In the genomic region with DNA sequence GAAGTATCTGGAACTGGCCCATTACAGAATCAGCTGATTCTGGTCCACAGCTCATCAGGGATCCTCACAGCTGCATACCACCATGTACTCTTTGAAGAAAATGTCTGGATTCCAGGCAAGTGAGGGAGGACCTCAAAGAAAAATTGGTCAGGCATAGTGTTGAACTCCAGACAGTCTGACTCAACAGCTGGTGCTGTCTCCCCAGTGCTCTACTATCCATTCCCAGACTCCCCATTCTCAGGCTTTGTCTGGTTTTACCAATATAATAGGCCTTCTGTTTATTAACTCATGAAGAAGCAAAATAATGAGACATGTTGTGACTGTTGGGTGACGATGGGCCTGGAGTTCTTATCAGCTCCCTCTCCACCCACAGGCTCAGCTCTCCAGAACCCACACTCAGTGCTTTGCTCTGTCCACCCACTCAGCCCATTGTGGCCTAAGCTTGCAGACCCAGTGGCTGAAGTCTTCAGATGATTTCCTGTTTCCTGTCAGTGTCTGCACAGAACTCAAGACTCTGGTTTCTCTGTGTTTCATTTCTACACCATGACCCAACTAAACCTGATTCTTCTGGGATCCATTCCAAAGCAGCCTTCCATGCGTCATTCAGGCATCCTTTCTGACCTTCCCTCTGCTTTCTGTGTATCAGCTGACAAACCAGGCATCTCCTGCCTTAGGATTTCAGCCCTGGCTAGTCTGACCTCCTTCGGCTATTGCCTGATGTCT, we compare ENCODE assay signal across 11 mouse cellular contexts.
DNase-seq lines count a peak whose midpoint lies in the region; ATAC-seq and TF ChIP-seq lines count a peak whose summit lies in the region.
"Had no signal": no experiment of that assay in that cellular context is flagged by ENCODE, and none has a peak within 500 bp of the region (broad histone marks: within the 10 kb centered on the region; RNA-seq: fewer than 3 reads in every experiment).

No protein-coding gene starts in this region.

- no peak for ATAC-seq in limb, embryonic 14.5 days (ENCODE audit: low FRiP score, low read depth)
- no peak for ATAC-seq in midbrain, embryonic 11.5 days (ENCODE audit: low FRiP score)
- ATAC-seq: activated CD4-positive, CD25-positive, alpha-beta regulatory T cell, adult 4 months had no signal

- no peak for TF ChIP-seq POLR2A in limb, embryonic 14.5 days (IDR thresholded peaks at IDR 0.05; ENCODE audit: borderline replicate concordance, extremely low read depth, insufficient read depth, insufficient read length)
- no peak for TF ChIP-seq POLR2A in heart, adult 2 months (IDR thresholded peaks at IDR 0.05; ENCODE audit: insufficient read depth, low read depth, low read length)

- H3K4me1 ChIP-seq in limb, embryonic 14.5 days (ENCODE audit: control insufficient read depth, insufficient read depth, low read length) = no peaks in the 10 kb centered on the region
- no peaks in the 10 kb centered on the region for H3K4me1 ChIP-seq in limb, embryonic 10.5 days
- peaks cover 3% of the 10 kb centered on the region for H3K4me1 ChIP-seq in heart, adult 2 months (ENCODE audit: control insufficient read depth, insufficient read depth, low read length)
- no peaks in the 10 kb centered on the region for H3K4me1 ChIP-seq in midbrain, embryonic 11.5 days (ENCODE audit: control insufficient read depth, insufficient read depth, low read length)
- H3K4me1 ChIP-seq: embryonic facial prominence, embryonic 12.5 days; neural tube, embryonic 15.5 days had no signal

- no peak for TF ChIP-seq CTCF in heart, adult 2 months (IDR thresholded peaks at IDR 0.05)

- WGBS in limb, embryonic 14.5 days = 56% methylated on average over 3 of the region's 3 CpGs
- WGBS in limb, embryonic 10.5 days = 83% methylated on average over 3 of the region's 3 CpGs
- WGBS in heart, adult 2 months = 7% methylated on average over 3 of the region's 3 CpGs
- WGBS in midbrain, embryonic 11.5 days = 77% methylated on average over 3 of the region's 3 CpGs

- no peak overlapping the region for H3K9ac ChIP-seq in limb, embryonic 14.5 days (ENCODE audit: low read depth, low read length, severe bottlenecking)
- no peak overlapping the region for H3K9ac ChIP-seq in heart, adult 2 months (ENCODE audit: low read depth, low read length)
- H3K9ac ChIP-seq in midbrain, embryonic 11.5 days (ENCODE audit: low read length) = no peak overlapping the region
- H3K9ac ChIP-seq: embryonic facial prominence, embryonic 12.5 days; neural tube, embryonic 15.5 days had no signal

- H3K27me3 ChIP-seq in limb, embryonic 14.5 days (ENCODE audit: control insufficient read depth, insufficient read depth, low read length) = no peaks in the 10 kb centered on the region
- H3K27me3 ChIP-seq in limb, embryonic 10.5 days (ENCODE audit: low read depth, poor library complexity, severe bottlenecking) = no peaks in the 10 kb centered on the region
- H3K27me3 ChIP-seq in heart, adult 2 months (ENCODE audit: control insufficient read depth, insufficient read depth, low read length) = no peaks in the 10 kb centered on the region
- H3K27me3 ChIP-seq in midbrain, embryonic 11.5 days (ENCODE audit: control insufficient read depth, insufficient read depth, low read length) = no peaks in the 10 kb centered on the region
- H3K27me3 ChIP-seq: embryonic facial prominence, embryonic 12.5 days; neural tube, embryonic 15.5 days had no signal

- H3K9me3 ChIP-seq in limb, embryonic 14.5 days (ENCODE audit: control insufficient read depth, low read length) = no peaks in the 10 kb centered on the region
- H3K9me3 ChIP-seq in limb, embryonic 10.5 days (replicated peaks) = no peaks in the 10 kb centered on the region
- H3K9me3 ChIP-seq in midbrain, embryonic 11.5 days (ENCODE audit: control insufficient read depth, low read length) = no peaks in the 10 kb centered on the region
- H3K9me3 ChIP-seq: embryonic facial prominence, embryonic 12.5 days; neural tube, embryonic 15.5 days had no signal

- TF ChIP-seq EP300 in heart, adult 2 months (IDR thresholded peaks at IDR 0.05; ENCODE audit: insufficient read depth, low read depth, low read length) = no peak

- H3K4me2 ChIP-seq in limb, embryonic 14.5 days (replicated peaks; ENCODE audit: low read depth, low read length, severe bottlenecking) = no peak overlapping the region
- no peak overlapping the region for H3K4me2 ChIP-seq in midbrain, embryonic 11.5 days
- H3K4me2 ChIP-seq: embryonic facial prominence, embryonic 12.5 days; neural tube, embryonic 15.5 days had no signal

- no peaks in the 10 kb centered on the region for H3K36me3 ChIP-seq in limb, embryonic 14.5 days (ENCODE audit: control insufficient read depth, insufficient read depth, low read length)
- no peaks in the 10 kb centered on the region for H3K36me3 ChIP-seq in limb, embryonic 10.5 days
- H3K36me3 ChIP-seq in heart, adult 2 months (ENCODE audit: control insufficient read depth, insufficient read depth, low read length) = no peaks in the 10 kb centered on the region
- no peaks in the 10 kb centered on the region for H3K36me3 ChIP-seq in midbrain, embryonic 11.5 days (ENCODE audit: control insufficient read depth, insufficient read depth, low read length)
- H3K36me3 ChIP-seq: embryonic facial prominence, embryonic 12.5 days; neural tube, embryonic 15.5 days had no signal

- intact Hi-C loops in heart, adult 2 months (cut with DNase I) = no loop called here

- H3K79me2 ChIP-seq in heart, adult 2 months (replicated peaks; ENCODE audit: control insufficient read depth, insufficient read depth, low read length) = no peaks in the 10 kb centered on the region

- H3K27ac ChIP-seq in limb, embryonic 14.5 days (replicated peaks; ENCODE audit: low read depth, low read length) = no peak overlapping the region
- no peak overlapping the region for H3K27ac ChIP-seq in limb, embryonic 10.5 days
- H3K27ac ChIP-seq in heart, adult 2 months = peak overlapping the region; percentile 38
- no peak overlapping the region for H3K27ac ChIP-seq in midbrain, embryonic 11.5 days (ENCODE audit: low read depth, low read length)
- H3K27ac ChIP-seq: embryonic facial prominence, embryonic 12.5 days; neural tube, embryonic 15.5 days had no signal

- DNase-seq in limb, embryonic 14.5 days (ENCODE audit: low spot score) = peak; percentile 14
- no peak for DNase-seq in limb, embryonic 10.5 days (ENCODE audit: low spot score)
- peak; percentile 42 for DNase-seq in adrenal gland, postnatal 10 days
- peak; percentile 40 to 58 for DNase-seq in heart, adult 2 months
- DNase-seq in kidney, postnatal 36 days = peak; percentile 14 to 36
- DNase-seq in right cerebral cortex, postnatal 14 days = no peak
- DNase-seq in thymus, postnatal 10 days (ENCODE audit: low spot score in 2 of 2) = no peak
- DNase-seq in midbrain, embryonic 11.5 days (ENCODE audit: low spot score, missing footprints) = no peak

- H3K4me3 ChIP-seq in limb, embryonic 14.5 days (replicated peaks; ENCODE audit: low read length) = no peak overlapping the region
- H3K4me3 ChIP-seq in limb, embryonic 10.5 days = no peak overlapping the region
- H3K4me3 ChIP-seq in heart, adult 2 months = no peak overlapping the region
- H3K4me3 ChIP-seq in midbrain, embryonic 11.5 days (ENCODE audit: low read depth, low read length) = no peak overlapping the region
- H3K4me3 ChIP-seq: embryonic facial prominence, embryonic 12.5 days; neural tube, embryonic 15.5 days had no signal

Comparison
In these comparisons a context has a peak if more than half of its experiments do, and no peak if none do; other contexts are left out.
1. DNase-seq: peak in limb, embryonic 14.5 days (single experiment), adrenal gland, postnatal 10 days (single experiment), heart, adult 2 months (2 of 2) and kidney, postnatal 36 days (2 of 2); none in limb, embryonic 10.5 days (single experiment), right cerebral cortex, postnatal 14 days (single experiment), thymus, postnatal 10 days (0 of 2) and midbrain, embryonic 11.5 days (single experiment).